Mouse (Mus musculus): ENCODE data around the gene Chst1. TPM values are rescaled to one million over a fixed set of nuclear protein-coding genes. Genes with fewer than 3 reads are reported as not detected.
A peak's percentile ranks its signal among the peaks of the same experiment; 100 is the strongest.

Gene Chst1
- total and polyA plus RNA-seq, 3 experiments: not detected

GRCm38 (mm10) chr2:92607592-92607991, 8.1 kb downstream of the Chst1 start:
- Histone ChIP-seq H3K4me2 (ENCODE audit: insufficient read depth, low read depth, poor library complexity, severe bottlenecking) (no peak overlapping the region), H3K9ac (ENCODE audit: insufficient read depth, low read depth) (no peak overlapping the region), H3K4me3 (replicated peaks in 1 of 3; ENCODE audit: low read depth in 2 of 3, low read length in 2 of 3, poor library complexity in 1 of 3) (no peak overlapping the region), H3K36me3 (replicated peaks in 1 of 2; ENCODE audit: control insufficient read depth in 1 of 2, insufficient read depth in 1 of 2, low read length in 1 of 2) (no peaks in the 10 kb centered on the region), H3K79me2 (replicated peaks; ENCODE audit: control insufficient read depth, extremely low read depth, insufficient read depth, poor library complexity, severe bottlenecking) (no peaks in the 10 kb centered on the region), H3K27ac (ENCODE audit: insufficient read depth, low read depth) (no peak overlapping the region), H3K4me1 (ENCODE audit: control insufficient read depth in 1 of 2, insufficient read depth in 2 of 2) (no peaks in the 10 kb centered on the region), H3K27me3 (replicated peaks) (peaks cover 78% of the 10 kb centered on the region), H3K9me3 (replicated peaks; ENCODE audit: low read length) (no peaks in the 10 kb centered on the region)
- DNase-seq (ENCODE audit: extremely low read depth): no peak
- in situ Hi-C loops (cut with MboI; ENCODE audit: low pct_ligation_motif_present, low pct_unique_long_range_greater_than_20kb, low sequenced_read_pairs): no loop called here
- dilution Hi-C loops (cut with MboI; ENCODE audit: extremely low pct_ligation_motif_present, extremely low pct_unique_long_range_greater_than_20kb, low sequenced_read_pairs): no loop called here
- no peak for TF ChIP-seq MYC (IDR thresholded peaks at IDR 0.05; ENCODE audit: low read depth, low read length)
- TF ChIP-seq TBP (conservative IDR thresholded peaks at IDR 0.05; ENCODE audit: low read depth, low read length): no peak
- TF ChIP-seq KAT2A (IDR thresholded peaks at IDR 0.05; ENCODE audit: insufficient replicate concordance, low read length): no peak
- no peak for TF ChIP-seq USF1 (IDR thresholded peaks at IDR 0.05; ENCODE audit: low read depth, low read length)
- TF ChIP-seq SIN3A (IDR thresholded peaks at IDR 0.05; ENCODE audit: low read length): no peak
- TF ChIP-seq PAX5 (IDR thresholded peaks at IDR 0.05; ENCODE audit: low read length): no peak
- no peak for TF ChIP-seq RCOR1 (conservative IDR thresholded peaks at IDR 0.05; ENCODE audit: low read depth, low read length)
- TF ChIP-seq EP300 (IDR thresholded peaks at IDR 0.05; ENCODE audit: low read length): no peak
- no peak for TF ChIP-seq BHLHE40 (IDR thresholded peaks at IDR 0.05; ENCODE audit: low read depth, low read length)
- no peak for TF ChIP-seq JUN (IDR thresholded peaks at IDR 0.05; ENCODE audit: insufficient read depth, low read depth, low read length)
- TF ChIP-seq ELF1 (IDR thresholded peaks at IDR 0.05; ENCODE audit: low read depth, low read length): no peak
- TF ChIP-seq ZC3H11A (IDR thresholded peaks at IDR 0.05; ENCODE audit: low read depth, low read length): no peak
- no peak for TF ChIP-seq NRF1 (IDR thresholded peaks at IDR 0.05; ENCODE audit: low read depth, low read length)
- TF ChIP-seq E2F4 (IDR thresholded peaks at IDR 0.05; ENCODE audit: insufficient replicate concordance, low read depth, low read length): no peak
- no peak for TF ChIP-seq IRF4 (IDR thresholded peaks at IDR 0.05; ENCODE audit: low read depth, low read length)
- no peak for TF ChIP-seq MAX (IDR thresholded peaks at IDR 0.05; ENCODE audit: low read length)

GRCm38 (mm10) chr2:92608013-92608619, 8.6 kb downstream of the Chst1 start:
- Histone ChIP-seq H3K4me1 (ENCODE audit: control insufficient read depth in 1 of 2, insufficient read depth in 2 of 2) (no peaks in the 10 kb centered on the region), H3K79me2 (replicated peaks; ENCODE audit: control insufficient read depth, extremely low read depth, insufficient read depth, poor library complexity, severe bottlenecking) (no peaks in the 10 kb centered on the region), H3K9ac (ENCODE audit: insufficient read depth, low read depth) (no peak overlapping the region), H3K4me2 (ENCODE audit: insufficient read depth, low read depth, poor library complexity, severe bottlenecking) (no peak overlapping the region), H3K36me3 (replicated peaks in 1 of 2; ENCODE audit: control insufficient read depth in 1 of 2, insufficient read depth in 1 of 2, low read length in 1 of 2) (no peaks in the 10 kb centered on the region), H3K27ac (ENCODE audit: insufficient read depth, low read depth) (no peak overlapping the region), H3K4me3 (replicated peaks in 1 of 3; ENCODE audit: low read depth in 2 of 3, low read length in 2 of 3, poor library complexity in 1 of 3) (no peak overlapping the region), H3K27me3 (replicated peaks) (peaks cover 78% of the 10 kb centered on the region), H3K9me3 (replicated peaks; ENCODE audit: low read length) (no peaks in the 10 kb centered on the region)
- no peak for DNase-seq (ENCODE audit: extremely low read depth)
- in situ Hi-C loops (cut with MboI; ENCODE audit: low pct_ligation_motif_present, low pct_unique_long_range_greater_than_20kb, low sequenced_read_pairs) (no loop called here), dilution Hi-C loops (cut with MboI; ENCODE audit: extremely low pct_ligation_motif_present, extremely low pct_unique_long_range_greater_than_20kb, low sequenced_read_pairs) (no loop called here)
- TF ChIP-seq MAFK (IDR thresholded peaks at IDR 0.05; ENCODE audit: insufficient replicate concordance, low read length): no peak
- no peak for TF ChIP-seq JUN (IDR thresholded peaks at IDR 0.05; ENCODE audit: insufficient read depth, low read depth, low read length)
- TF ChIP-seq BHLHE40 (IDR thresholded peaks at IDR 0.05; ENCODE audit: low read depth, low read length): peak; percentile 47; the same call in 1 of the 2 replicates
